Mouse (Mus musculus) intestine, embryonic 16.5 days (tissue): Measurements from ENCODE around the gene Zfp704. TPM values are rescaled to one million over a fixed set of nuclear protein-coding genes. Genes with fewer than 3 reads are reported as not detected.
"Not testable (repeated sequence)": the region's sequence is repeated elsewhere in the genome, so short reads cannot be mapped to it uniquely, and the experiment has no call there.

Experiments used
- ATAC-seq: fragments of 200-750 bp; cut with Nextera tagmentation; 2 replicates; pipeline ENCODE4 v1.8.0; 2017; ENCODE audit warnings: moderate TSS enrichment, moderate library complexity
- H3K27ac ChIP-seq: fragments of 300-500 bp; sonication (generic); 2 replicates; pipeline ENCODE4 v1.5.1; 2014; ENCODE audit warnings: mild to moderate bottlenecking, low read length
- H3K27me3 ChIP-seq: fragments of 300-500 bp; sonication (generic); replicated peaks from 2 replicates; pipeline ENCODE4 v1.6.1; 2014; ENCODE audit warnings: low read length, control low read depth, mixed read lengths; ENCODE audit not compliant: control insufficient read depth, insufficient read depth
- H3K36me3 ChIP-seq: fragments of 300-500 bp; sonication (generic); 2 replicates; pipeline ENCODE4 v1.6.1; 2014; ENCODE audit warnings: low read length, control low read depth; ENCODE audit not compliant: control insufficient read depth, insufficient read depth
- H3K4me1 ChIP-seq: fragments of 300-500 bp; sonication (generic); 2 replicates; pipeline ENCODE4 v1.6.1; 2014; ENCODE audit warnings: low read length, control low read depth, mixed read lengths; ENCODE audit not compliant: control insufficient read depth, insufficient read depth
- H3K4me2 ChIP-seq: fragments of 300-500 bp; sonication (generic); 2 replicates; pipeline ENCODE4 v1.6.1; 2014; ENCODE audit warnings: low read depth, low read length, control low read depth
- H3K4me3 ChIP-seq: fragments of 300-500 bp; sonication (generic); 2 replicates; pipeline ENCODE4 v1.5.1; 2014; ENCODE audit warnings: mild to moderate bottlenecking, low read length
- H3K9ac ChIP-seq: fragments of 300-500 bp; sonication (generic); 2 replicates; pipeline ENCODE4 v1.6.1; 2014; ENCODE audit warnings: low read depth, low read length
- H3K9me3 ChIP-seq: fragments of 300-500 bp; sonication (generic); 2 replicates; pipeline ENCODE4 v1.6.1; 2016; ENCODE audit warnings: low read length, control low read depth; ENCODE audit not compliant: control insufficient read depth
- WGBS: fragments of 180-500 bp; shearing (Covaris S2); extraction: QIAGEN DNeasy Blood & Tissue Kit; methylation state at CpG from one replicate; pipeline ENCODE4 v1.1.7; 2014; 5-methylcytosine and 5-hydroxymethylcytosine counted together
- polyA plus RNA-seq: library from polyadenylated mRNA; unstranded; fragments of >200 nt; fragmentation: Nextera tagmentation; extraction: Ambion mirVana; gene quantifications from 2 replicates; pipeline ENCODE4 v1.2.1, GENCODE M21; 2015

Zfp704 gene
- polyA plus RNA-seq, 1 experiment from 2014 or later, result 4.4 TPM

DNA sequence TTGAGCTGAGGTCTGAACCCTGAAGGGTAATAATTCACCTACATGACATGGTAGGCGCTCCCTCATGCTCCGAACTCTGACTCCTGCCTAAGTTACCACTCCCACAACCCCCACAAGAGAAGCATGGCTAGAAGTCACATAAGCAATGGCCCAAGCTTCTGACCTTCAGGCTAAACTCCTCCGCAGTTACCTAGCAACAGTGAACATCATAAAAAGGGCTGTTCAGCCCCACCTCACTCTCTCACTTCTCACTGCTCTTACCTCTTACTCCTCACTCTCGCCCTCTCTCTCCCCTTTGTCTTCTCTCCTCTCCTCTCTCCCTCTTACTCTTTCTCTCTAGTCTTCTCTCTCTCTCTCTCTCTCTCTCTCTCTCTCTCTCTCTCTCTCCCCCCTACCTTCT, 40.2 kb downstream of the Zfp704 start:
- H3K4me3 ChIP-seq, H3K27ac ChIP-seq, ATAC-seq, H3K9me3 ChIP-seq, H3K9ac ChIP-seq, H3K4me2 ChIP-seq, H3K36me3 ChIP-seq, H3K27me3 ChIP-seq: not testable (repeated sequence)
- 92% methylated on average over 4 of the region's 4 CpGs for WGBS
- H3K4me1 ChIP-seq, result peaks cover 14% of the 10 kb centered on the region

DNA sequence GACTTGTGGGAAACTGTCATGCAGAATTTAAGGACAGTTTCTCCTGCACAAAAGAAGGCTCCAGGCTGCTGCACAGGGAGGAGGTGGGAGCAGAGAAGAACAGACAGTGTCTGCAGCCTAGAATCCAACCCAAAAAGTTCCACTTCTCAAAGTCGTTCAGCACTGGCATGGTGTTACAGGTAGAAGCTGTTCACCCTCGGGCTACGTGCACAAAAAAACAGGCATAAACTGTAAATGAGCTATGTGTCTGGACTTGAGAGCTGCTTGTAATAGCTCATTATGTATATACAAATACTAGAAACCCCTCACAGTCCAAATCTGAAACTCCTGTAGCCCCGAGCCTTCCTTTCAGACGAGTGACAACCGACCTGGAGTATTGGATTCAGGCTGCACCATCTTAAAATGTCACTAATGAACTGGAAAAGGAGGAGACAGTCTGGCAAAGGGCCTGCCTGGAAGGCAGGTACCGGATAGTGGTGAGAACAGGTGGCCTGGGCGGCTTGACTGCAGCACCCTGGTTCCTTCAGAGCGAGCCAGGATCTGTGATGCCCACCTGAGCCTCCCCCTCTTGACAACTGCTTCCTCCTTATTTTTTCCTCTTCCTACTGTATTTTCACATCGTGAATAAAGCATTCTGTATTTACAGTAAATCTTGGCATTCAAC, 41.2 kb downstream of the Zfp704 start:
- WGBS, result 64% methylated on average over 10 of the region's 10 CpGs
- H3K27ac ChIP-seq, result no peak overlapping the region
- H3K9me3 ChIP-seq, result no peaks in the 10 kb centered on the region
- H3K27me3 ChIP-seq, result no peaks in the 10 kb centered on the region
- ATAC-seq, result no peak
- no peak overlapping the region for H3K4me2 ChIP-seq
- H3K36me3 ChIP-seq, result no peaks in the 10 kb centered on the region
- no peak overlapping the region for H3K9ac ChIP-seq
- peaks cover 6% of the 10 kb centered on the region for H3K4me1 ChIP-seq
- no peak overlapping the region for H3K4me3 ChIP-seq

DNA sequence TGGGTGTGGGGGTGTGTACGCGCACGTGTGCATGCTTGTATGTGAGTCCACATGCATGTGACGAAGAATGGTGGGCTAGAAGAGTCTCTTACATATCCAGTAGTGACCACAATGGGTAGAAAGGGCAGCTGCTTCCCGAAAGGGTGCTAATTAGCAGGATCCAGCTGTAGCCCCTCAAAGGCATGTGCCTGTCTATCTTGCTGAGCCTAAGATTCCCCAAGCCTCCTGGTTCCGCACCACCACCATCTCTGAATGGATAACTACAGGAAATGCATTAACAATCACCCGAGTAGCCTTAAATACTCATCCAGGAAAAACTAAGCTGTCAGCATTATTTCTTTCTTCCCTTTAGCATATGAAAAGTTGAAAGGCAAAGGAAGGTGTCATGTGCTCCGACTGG, 41.9 kb downstream of the Zfp704 start:
- no peak overlapping the region for H3K4me2 ChIP-seq
- no peak overlapping the region for H3K9ac ChIP-seq
- 0 out of 2 replicates have a peak, but pooled peaks cover 2% of the 10 kb centered on the region for H3K4me1 ChIP-seq
- no peaks in the 10 kb centered on the region for H3K27me3 ChIP-seq
- WGBS, result 82% methylated on average over 8 of the region's 8 CpGs
- H3K9me3 ChIP-seq, result no peaks in the 10 kb centered on the region
- no peaks in the 10 kb centered on the region for H3K36me3 ChIP-seq
- H3K4me3 ChIP-seq, result no peak overlapping the region
- H3K27ac ChIP-seq, result no peak overlapping the region
- no peak for ATAC-seq

DNA sequence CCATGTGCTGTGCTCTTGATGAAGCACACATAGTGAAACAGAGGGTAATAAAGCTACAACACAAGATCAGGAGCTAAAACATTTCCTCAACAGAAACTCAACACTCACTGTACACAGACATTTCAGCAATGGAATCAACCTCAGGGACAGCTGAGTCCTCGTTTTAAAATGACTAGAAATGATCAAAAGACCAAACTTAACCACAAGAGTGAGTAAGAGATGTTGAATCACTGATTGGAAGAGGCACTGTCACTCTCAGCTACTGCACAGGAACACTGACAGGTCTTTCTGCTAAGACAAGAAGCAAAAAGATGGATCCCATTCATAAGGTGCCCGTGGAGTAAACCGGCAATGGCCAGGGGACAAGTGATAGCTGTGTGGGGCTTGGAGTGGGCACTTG, 43.1 kb downstream of the Zfp704 start:
- 92% methylated on average over 3 of the region's 3 CpGs for WGBS
- H3K36me3 ChIP-seq, result no peaks in the 10 kb centered on the region
- no peak for ATAC-seq
- H3K4me1 ChIP-seq, result no peaks in the 10 kb centered on the region
- H3K9ac ChIP-seq, result no peak overlapping the region
- H3K4me3 ChIP-seq, result no peak overlapping the region
- H3K27ac ChIP-seq, result no peak overlapping the region
- no peaks in the 10 kb centered on the region for H3K9me3 ChIP-seq
- no peaks in the 10 kb centered on the region for H3K27me3 ChIP-seq
- no peak overlapping the region for H3K4me2 ChIP-seq

- H3K4me1 ChIP-seq, result no peaks in the 10 kb centered on the region
- H3K4me2 ChIP-seq, result no peak overlapping the region
- H3K9me3 ChIP-seq, result no peaks in the 10 kb centered on the region
- WGBS, result 74% methylated on average over 7 of the region's 7 CpGs
- H3K4me3 ChIP-seq, result no peak overlapping the region
- no peak overlapping the region for H3K9ac ChIP-seq
- no peaks in the 10 kb centered on the region for H3K27me3 ChIP-seq
- no peak for ATAC-seq
- no peaks in the 10 kb centered on the region for H3K36me3 ChIP-seq
- H3K27ac ChIP-seq, result no peak overlapping the region
Observed at GRCm38 (mm10) chr3:9563562-9563961, 46.3 kb downstream of the Zfp704 start.

DNA sequence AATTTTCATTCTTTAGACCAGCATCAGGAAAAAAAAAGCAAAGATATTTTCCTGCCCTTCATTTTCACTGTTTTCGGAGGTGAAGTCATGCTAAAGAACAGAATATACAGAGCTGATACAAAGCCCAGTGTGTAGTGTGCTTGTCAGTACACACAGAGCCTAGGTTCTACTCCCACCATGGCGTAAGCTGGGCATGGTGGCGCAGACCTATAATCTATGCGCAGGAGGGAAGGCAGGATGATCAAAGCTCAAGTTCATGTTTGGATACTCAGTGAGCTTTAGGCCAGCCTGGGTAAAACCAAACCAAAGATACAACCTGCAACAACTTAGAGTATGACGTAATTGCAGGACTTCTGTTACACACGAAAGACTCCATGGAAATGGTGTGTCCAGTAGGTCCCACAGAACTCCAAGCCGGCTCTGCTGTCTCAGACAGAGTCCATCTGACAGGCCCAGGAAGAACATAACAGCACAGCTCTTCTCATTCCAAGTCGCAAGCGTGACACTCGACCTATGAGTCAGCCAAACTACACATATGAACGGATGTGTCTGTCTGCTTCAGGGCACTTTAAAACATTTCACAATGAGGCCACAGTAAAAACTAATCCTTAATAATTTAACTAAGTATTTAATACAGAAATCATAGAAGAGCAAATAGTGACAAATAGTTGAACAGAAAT, 47.1 kb downstream of the Zfp704 start:
- Histone ChIP-seq H3K27ac (no peak overlapping the region), H3K9me3 (no peaks in the 10 kb centered on the region), H3K4me3 (no peak overlapping the region), H3K4me1 (no peaks in the 10 kb centered on the region), H3K36me3 (no peaks in the 10 kb centered on the region), H3K4me2 (no peak overlapping the region), H3K27me3 (no peaks in the 10 kb centered on the region), H3K9ac (no peak overlapping the region)
- WGBS, result 80% methylated on average over 11 of the region's 11 CpGs
- no peak for ATAC-seq

GRCm38 (mm10) chr3:9557778-9558560, 51.9 kb downstream of the Zfp704 start:
- Histone ChIP-seq H3K4me3 (no peak overlapping the region), H3K4me2 (no peak overlapping the region), H3K4me1 (no peaks in the 10 kb centered on the region), H3K36me3 (no peaks in the 10 kb centered on the region), H3K9me3 (no peaks in the 10 kb centered on the region), H3K27ac (no peak overlapping the region), H3K27me3 (no peaks in the 10 kb centered on the region), H3K9ac (no peak overlapping the region)
- ATAC-seq, result no peak
- 63% methylated on average over 6 of the region's 6 CpGs for WGBS

- no peak overlapping the region for H3K4me2 ChIP-seq
- H3K36me3 ChIP-seq, result no peaks in the 10 kb centered on the region
- H3K9me3 ChIP-seq, result no peaks in the 10 kb centered on the region
- ATAC-seq, result no peak
- H3K27ac ChIP-seq, result no peak overlapping the region
- WGBS, result 49% methylated on average over 5 of the region's 5 CpGs
- H3K9ac ChIP-seq, result no peak overlapping the region
- no peaks in the 10 kb centered on the region for H3K27me3 ChIP-seq
- peaks cover 5% of the 10 kb centered on the region for H3K4me1 ChIP-seq
- H3K4me3 ChIP-seq, result no peak overlapping the region
Observed at GRCm38 (mm10) chr3:9556137-9556536, 53.7 kb downstream of the Zfp704 start.

DNA sequence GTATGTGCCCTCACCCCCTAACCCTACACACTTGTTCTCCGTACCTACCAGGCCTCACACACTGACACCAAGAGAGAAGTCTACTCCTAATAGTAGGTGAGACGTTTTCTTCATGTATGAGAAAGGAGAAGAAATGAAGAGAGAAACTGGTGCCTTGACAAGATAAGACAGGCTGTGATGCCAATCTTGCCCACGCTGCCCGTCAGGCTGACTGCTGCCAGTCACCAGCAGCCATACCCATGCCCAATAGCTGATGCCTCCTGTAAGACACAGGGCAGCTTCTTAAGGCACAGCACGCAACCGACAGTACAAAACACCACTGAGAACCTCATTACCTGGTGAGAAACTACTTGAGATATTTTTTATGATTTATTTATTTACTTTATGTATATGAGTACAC, 55.0 kb downstream of the Zfp704 start:
- no peaks in the 10 kb centered on the region for H3K36me3 ChIP-seq
- H3K27ac ChIP-seq, result no peak overlapping the region
- no peak overlapping the region for H3K4me2 ChIP-seq
- H3K27me3 ChIP-seq, result no peaks in the 10 kb centered on the region
- peaks cover 5% of the 10 kb centered on the region for H3K4me1 ChIP-seq
- H3K4me3 ChIP-seq, result no peak overlapping the region
- 94% methylated on average over 6 of the region's 6 CpGs for WGBS
- ATAC-seq, result no peak
- no peak overlapping the region for H3K9ac ChIP-seq
- no peaks in the 10 kb centered on the region for H3K9me3 ChIP-seq
